Mouse (Mus musculus): ENCODE measurements around the gene Tuba1b.
"Not testable (repeated sequence)": the region's sequence is repeated elsewhere in the genome, so short reads cannot be mapped to it uniquely, and the experiment has no call there.

The Tuba1b gene

GRCm38 (mm10) chr15:98954425-98955253 is 20.3 kb upstream of the Tuba1b start:
- DNase-seq (ENCODE audit: low read depth, low spot score), result no peak

GRCm38 (mm10) chr15:98953401-98954356 is 19.3 kb upstream of the Tuba1b start, which contains the start of the genes Gm49450 and Tuba1a:
Gene Gm49450 (minus strand): TSS chr15:98953551.
Gene Tuba1a (minus strand): TSS chr15:98953703.
- peak; percentile 90 for DNase-seq (ENCODE audit: low read depth, low spot score)

DNA sequence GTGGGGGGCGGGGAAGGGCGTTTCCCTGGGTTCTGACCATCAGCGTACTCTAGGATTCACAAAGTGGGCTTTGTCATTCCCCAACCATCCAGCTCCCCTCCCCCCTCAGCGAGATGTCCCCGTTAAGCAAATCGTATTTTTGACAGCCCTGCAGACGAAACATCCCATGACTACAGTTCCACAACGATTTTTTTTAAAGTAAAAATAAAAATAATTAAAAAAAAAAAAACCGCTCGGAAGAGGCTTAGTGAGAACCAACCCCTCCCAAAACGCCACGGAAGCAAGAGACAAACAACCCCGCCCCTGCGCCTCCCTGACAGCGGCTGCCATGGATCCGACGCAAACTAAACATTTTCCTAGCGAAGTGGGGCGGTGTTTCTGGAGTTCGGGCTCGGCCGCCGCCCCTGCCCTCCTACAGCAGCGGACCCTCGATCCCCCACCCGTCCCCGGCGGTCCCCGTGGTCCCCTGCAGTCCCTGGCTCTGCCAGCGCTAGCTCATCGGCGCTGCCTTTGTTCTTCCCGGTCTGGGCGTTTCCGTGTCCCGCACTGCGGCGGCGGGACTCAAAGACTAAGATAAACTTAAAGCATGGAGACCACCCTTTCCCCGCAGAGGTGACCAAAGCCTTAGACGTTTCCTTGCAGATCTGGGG is 18.5 kb upstream of the Tuba1b start:
- no peak for DNase-seq (ENCODE audit: low read depth, low spot score)

- DNase-seq (ENCODE audit: low read depth, low spot score), result no peak
These were observed 17.7 kb upstream of the Tuba1b start for GRCm38 (mm10) chr15:98952063-98952455.

- DNase-seq (ENCODE audit: low read depth, low spot score), result not testable (repeated sequence)
These were observed 17.0 kb upstream of the Tuba1b start for GRCm38 (mm10) chr15:98951122-98952062.

DNA sequence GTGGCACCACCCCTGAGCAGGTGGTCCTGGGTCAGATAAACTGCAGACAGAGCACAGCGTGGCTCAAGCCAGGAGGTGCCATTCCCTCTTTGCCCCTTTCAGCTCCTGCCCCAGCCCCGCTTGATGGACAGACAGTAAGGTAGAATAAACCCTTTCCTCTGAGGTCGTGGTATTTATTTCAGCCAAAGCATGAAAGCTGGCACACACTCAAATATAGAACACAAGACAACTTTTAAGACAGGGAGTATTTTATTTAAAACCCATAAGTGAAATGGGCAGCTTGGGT is 15.2 kb upstream of the Tuba1b start:
- DNase-seq (ENCODE audit: low read depth, low spot score), result no peak

GRCm38 (mm10) chr15:98948857-98949606 is 14.7 kb upstream of the Tuba1b start:
- no peak for DNase-seq (ENCODE audit: low read depth, low spot score)

DNA sequence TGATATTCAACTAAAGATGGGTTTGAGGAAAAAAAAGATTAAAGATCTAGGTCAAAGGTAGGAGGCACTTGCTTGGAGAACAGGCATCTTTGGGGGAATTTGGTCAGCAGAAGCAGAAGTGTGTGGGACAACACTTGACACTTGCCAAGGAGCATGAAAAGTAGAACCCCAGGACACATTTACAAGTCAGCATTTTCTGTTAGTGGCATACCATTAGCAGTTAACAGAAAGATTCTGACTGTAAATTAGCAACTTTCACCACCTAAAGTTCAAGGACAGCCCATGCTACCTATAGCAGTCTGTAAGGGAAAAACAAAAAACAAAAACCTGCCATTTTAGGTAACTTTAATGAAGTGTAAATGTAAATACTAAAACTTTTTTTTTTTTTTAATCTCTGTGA is 14.0 kb upstream of the Tuba1b start:
- DNase-seq (ENCODE audit: low read depth, low spot score), result no peak

- DNase-seq (ENCODE audit: low read depth, low spot score), result no peak
These were observed 13.5 kb upstream of the Tuba1b start for GRCm38 (mm10) chr15:98947884-98948283.

DNA sequence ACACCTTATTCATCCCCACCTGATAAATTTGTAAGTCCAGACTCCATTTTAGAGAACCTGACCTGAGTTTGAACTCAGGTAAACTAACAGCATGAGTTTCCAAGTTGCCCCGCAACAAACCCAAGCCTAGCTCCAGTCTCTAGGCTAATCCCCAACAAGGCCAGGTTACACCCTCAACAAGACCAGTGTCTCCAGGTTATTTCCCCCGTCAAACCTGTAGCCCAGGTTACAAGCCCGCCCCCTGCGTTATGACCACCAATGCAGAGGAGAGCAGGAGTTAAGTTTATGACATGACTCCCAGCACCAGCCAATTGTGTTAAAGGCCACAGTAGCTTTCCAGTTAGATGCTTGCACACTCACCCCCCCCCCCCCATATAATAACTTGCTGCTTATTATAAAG is 8.8 kb upstream of the Tuba1b start:
- no peak for DNase-seq (ENCODE audit: low read depth, low spot score)

DNA sequence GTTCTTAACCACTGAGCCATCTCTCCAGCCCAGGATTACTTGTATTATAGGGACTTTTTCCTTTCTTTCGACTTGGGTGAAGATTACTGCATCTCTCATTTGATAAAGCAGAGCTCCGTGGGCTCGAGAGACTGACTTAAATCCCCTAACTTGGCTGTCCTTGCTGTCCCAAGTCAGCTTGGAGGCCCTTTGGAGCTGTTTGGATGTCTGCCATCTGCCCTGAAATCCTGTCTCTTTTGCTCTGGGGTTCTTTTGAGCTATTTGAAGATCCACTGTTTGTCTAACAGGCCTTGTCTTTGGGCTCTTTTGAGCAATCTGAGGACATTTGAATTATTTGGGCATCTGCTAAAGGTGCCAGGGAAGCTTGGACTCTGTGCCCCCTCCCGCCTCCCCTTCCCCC is 7.7 kb upstream of the Tuba1b start:
- DNase-seq (ENCODE audit: low read depth, low spot score), result no peak

DNA sequence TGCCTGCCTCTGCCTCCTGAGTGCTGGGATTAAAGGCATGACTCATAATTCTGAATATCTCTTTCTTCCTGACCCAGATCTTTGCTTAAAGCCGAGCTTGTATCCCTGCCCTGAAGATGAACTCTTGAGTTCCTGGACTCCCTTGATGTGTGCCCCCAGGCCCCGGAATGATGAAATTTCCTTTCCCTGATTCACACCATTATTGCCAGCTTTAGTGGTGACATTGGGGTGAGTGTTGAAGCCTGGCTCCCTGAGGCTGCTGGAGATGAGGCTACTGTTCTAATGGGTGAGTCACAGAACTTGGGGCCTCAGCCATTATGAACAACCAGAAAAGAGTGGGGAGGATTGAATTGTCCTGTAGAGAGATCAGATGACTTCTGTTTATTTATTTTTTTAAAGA is 7.2 kb upstream of the Tuba1b start:
- no peak for DNase-seq (ENCODE audit: low read depth, low spot score)

DNA sequence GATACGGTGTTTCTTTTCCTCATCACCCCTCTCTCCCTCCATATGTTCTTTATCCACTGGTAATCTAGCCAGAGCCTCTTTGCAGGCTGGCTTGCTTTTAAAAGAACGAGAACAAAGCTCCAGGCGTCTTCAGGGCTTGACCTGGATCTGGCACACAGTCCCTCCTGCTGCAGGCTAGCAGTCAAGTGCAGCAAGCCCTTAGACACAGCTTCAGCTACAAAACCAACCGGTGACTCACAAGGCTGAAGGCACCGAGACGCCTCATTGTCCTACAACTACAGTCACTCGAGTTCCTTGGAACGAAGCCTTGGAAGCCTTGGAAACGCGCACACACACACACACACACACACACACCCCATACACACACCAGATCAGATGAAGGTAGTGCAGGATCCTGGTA is 6.5 kb upstream of the Tuba1b start:
- peak; percentile 59 for DNase-seq (ENCODE audit: low read depth, low spot score)

- DNase-seq (ENCODE audit: low read depth, low spot score), result peak; percentile 96
These were observed 540 bp downstream of the Tuba1b start for GRCm38 (mm10) chr15:98933833-98934216.

GRCm38 (mm10) chr15:98933004-98933671 is 1.2 kb downstream of the Tuba1b start:
- DNase-seq (ENCODE audit: low read depth, low spot score), result peak; percentile 69

GRCm38 (mm10) chr15:98930998-98931397 is 3.4 kb downstream of the Tuba1b start:
- no peak for DNase-seq (ENCODE audit: low read depth, low spot score)

GRCm38 (mm10) chr15:98930017-98930734 is 4.2 kb downstream of the Tuba1b start:
- DNase-seq (ENCODE audit: low read depth, low spot score), result no peak

DNA sequence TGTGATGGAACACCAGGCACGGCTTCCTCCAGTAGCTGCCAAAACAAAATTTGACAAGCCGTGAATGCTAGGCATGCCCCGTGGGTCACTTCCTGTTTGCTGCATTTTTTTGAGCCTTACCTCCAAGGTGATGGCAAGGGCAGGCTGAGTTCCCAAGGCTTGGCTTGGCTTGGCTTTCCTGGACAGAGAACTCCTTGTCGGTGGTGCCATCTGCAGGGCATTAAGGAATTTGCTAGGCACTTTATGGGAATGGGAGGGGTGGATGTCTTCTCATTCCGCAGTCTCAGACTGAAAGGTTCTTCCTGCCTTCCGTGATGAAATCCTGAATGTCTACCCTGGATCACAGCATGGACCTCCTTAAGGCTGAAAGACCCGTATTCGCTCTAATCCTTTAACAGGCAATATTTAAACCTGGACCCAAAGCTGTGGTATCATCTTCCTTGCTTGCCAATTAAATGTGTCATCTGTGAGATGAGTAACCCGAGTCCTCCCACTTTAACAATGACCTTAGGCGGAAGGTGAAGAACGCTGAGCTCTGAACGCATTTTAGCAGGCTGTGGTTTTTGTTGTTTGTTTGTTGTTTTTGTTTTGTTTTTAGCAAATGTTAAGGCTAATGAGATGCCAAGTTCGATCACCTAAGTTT is 5.6 kb downstream of the Tuba1b start:
- peak; percentile 65 for DNase-seq (ENCODE audit: low read depth, low spot score)

- DNase-seq (ENCODE audit: low read depth, low spot score), result no peak
These were observed 6.8 kb downstream of the Tuba1b start for GRCm38 (mm10) chr15:98927566-98927965.
